Mouse (Mus musculus): ENCODE measurements around the gene Zmat5. TPM values are rescaled to one million over a fixed set of nuclear protein-coding genes. Genes with fewer than 3 reads are reported as not detected.

Gene Zmat5
- total RNA-seq, 2 experiments from 2014 or later = 33.1 to 34.0 TPM

DNA sequence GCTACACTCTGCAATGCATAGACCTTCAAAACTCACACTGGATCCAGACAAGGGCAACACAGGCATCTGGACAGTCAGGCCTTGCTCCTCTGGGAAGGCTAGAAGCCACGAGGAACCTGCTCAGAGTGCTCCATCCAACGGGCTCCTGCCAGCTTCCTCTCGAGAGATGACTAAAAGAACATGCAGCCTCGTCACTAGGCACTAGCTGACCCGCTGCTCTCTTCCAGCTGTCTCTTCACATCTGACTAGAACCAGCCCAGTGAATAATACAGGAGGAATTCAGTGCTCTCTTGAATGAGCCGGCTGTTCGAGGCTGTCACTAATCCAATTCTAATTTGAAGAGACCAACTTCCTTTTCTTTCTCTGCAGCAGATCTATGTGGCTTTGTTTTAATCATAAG, 67.3 kb downstream of the Zmat5 start:
- no peak for TF ChIP-seq CTCF (conservative IDR thresholded peaks at IDR 0.05)
- Histone ChIP-seq H3K4me3 (no peak overlapping the region), H3K27ac (peak overlapping the region; percentile 48; the same call in 1 of the 2 replicates)
- DNase-seq (ENCODE audit: low spot score in 2 of 2) = no peak

- Histone ChIP-seq H3K27ac (peak overlapping the region; percentile 48; the same call in 1 of the 2 replicates), H3K4me3 (no peak overlapping the region)
- peak in 1 of 2 experiments; percentile 75 for DNase-seq (ENCODE audit: low spot score in 2 of 2)
- peak; percentile 86 for TF ChIP-seq CTCF (conservative IDR thresholded peaks at IDR 0.05)
Observed at GRCm38 (mm10) chr11:4772925-4773324, 68.4 kb downstream of the Zmat5 start.

- H3K4me3 ChIP-seq = no peak overlapping the region
- no peak for TF ChIP-seq CTCF (conservative IDR thresholded peaks at IDR 0.05)
- DNase-seq (ENCODE audit: low spot score in 2 of 2) = no peak
- no peak overlapping the region for H3K27ac ChIP-seq
Observed at GRCm38 (mm10) chr11:4780927-4781326, 76.4 kb downstream of the Zmat5 start.

DNA sequence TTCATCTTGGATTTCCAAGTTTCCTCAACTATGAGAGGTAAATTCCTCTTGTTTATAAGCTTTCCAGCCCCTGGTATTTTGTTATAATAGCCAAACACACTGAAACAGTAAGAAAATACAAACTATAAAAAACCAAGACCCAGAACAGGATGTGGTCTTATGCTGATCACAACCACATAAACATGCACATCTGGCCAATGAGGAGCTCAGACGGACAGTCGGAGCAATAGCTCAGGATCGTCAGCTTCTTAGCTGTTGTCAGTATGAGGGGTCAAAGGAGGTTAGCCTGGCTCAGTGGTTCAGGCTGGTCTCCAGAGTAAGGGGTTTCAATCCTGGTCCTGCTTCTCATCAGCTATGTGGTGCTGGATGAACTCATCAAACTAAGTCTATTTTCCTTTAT, 78.6 kb downstream of the Zmat5 start:
- Histone ChIP-seq H3K4me3 (no peak overlapping the region), H3K27ac (no peak overlapping the region)
- DNase-seq (ENCODE audit: low spot score in 2 of 2) = no peak
- TF ChIP-seq CTCF (conservative IDR thresholded peaks at IDR 0.05) = no peak

DNA sequence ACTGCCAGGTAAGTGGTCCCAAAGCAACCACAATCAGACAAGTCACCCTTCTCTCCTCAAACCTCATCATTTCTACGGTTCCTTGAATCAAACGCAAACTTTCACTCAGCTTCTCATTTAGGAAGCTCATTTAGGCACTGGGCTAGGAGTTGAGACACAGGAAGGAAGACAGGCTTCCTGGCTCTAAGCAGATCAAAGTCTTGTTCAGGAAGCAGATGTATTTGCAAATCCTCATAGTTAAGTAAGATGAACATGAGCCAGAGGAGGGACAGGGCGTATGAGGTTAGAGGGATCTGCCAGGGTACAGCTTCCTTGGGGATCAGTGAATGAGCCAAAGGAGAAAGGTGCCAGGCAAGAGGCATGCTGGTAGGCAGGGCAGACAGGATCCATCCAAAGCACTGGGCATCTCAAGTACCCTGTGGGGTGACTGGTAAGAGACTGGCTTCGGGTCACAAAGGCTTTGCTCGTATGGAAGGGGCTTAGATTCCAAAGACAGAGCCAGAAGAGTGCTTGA, 80.2 kb downstream of the Zmat5 start:
- no peak overlapping the region for H3K27ac ChIP-seq
- H3K4me3 ChIP-seq = no peak overlapping the region
- no peak for TF ChIP-seq CTCF (conservative IDR thresholded peaks at IDR 0.05)
- no peak for DNase-seq (ENCODE audit: low spot score in 2 of 2)

Other genes starting within 250 kb of the Zmat5 start
- gene Mtmr3, start 109.8 kb upstream of the Zmat5 start, total RNA-seq (2021) = 10 to 100 TPM; 70.5 to 73.2 TPM
- gene Gm11032, start 84.6 kb upstream of the Zmat5 start, total RNA-seq (2021) = not detected
- gene Ascc2, start 66.9 kb upstream of the Zmat5 start, total RNA-seq (2021) = 10 to 100 TPM; 23.7 to 25.0 TPM
- gene Uqcr10, start 336 bp upstream of the Zmat5 start, total RNA-seq (2021) = 100 to 1,000 TPM; 367 to 391 TPM
- gene Cabp7, start 42.1 kb downstream of the Zmat5 start, total RNA-seq (2021) = 100 to 1,000 TPM; 309 to 329 TPM
- gene Nf2, start 144.9 kb downstream of the Zmat5 start, total RNA-seq (2021) = 100 to 1,000 TPM in 1 of 2 experiments, 10 to 100 TPM in 1; 91.2 to 102 TPM
- gene Nipsnap1, start 169.3 kb downstream of the Zmat5 start, total RNA-seq (2021) = 10 to 100 TPM; 91.7 to 96.6 TPM
- gene Thoc5, start 190.6 kb downstream of the Zmat5 start, total RNA-seq (2021) = 10 to 100 TPM; 37.0 to 41.2 TPM
- gene Nefh, start 243.4 kb downstream of the Zmat5 start, total RNA-seq (2021) = 10 to 100 TPM; 37.2 to 38.0 TPM

All from layer of hippocampus, adult 2 months (tissue).